In the genomic region with DNA sequence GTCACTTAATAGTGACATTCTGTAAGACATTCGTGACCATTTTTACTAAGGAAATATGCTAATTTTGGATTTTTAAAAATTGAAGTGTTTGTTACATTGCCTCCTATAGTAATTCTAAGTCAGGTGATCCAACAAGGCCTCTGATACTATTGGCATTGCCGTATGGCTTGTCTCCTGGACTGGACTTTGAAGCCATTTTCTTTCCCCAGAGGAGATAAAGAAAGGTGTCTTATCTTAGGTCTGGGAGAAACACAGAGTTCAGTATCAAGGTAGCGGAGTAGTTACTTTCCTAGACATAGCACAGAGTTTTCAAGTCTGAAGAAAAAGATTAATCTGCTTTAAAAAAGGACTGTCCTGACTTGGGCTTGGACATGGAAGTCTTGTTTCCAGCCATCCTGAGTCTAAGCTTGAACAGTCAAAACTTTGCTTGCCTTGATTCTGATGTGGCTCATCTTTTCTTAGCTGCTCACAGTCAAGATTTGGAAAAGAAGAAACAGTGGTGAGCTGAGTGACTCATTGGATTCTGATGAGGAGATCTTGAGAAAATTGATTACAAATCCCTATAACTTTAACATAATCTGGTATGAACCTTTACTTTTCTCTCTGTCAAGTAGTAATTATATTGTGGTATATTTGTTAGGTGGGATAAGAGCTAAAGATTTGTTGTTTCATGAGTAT, we compare ENCODE assay signal across 20 mouse cellular contexts. TPM values are rescaled to one million over a fixed set of nuclear protein-coding genes. Genes with fewer than 3 reads are reported as not detected.
"Had no signal": no experiment of that assay in that cellular context is flagged by ENCODE, and none has a peak within 500 bp of the region (broad histone marks: within the 10 kb centered on the region; RNA-seq: fewer than 3 reads in every experiment).

No protein-coding gene starts in this region.

- H3K9me3 ChIP-seq: midbrain, embryonic 10.5 days; midbrain, embryonic 12.5 days; neural tube, embryonic 13.5 days; neural tube, embryonic 15.5 days; stomach, embryonic 15.5 days had no signal

- H3K4me2 ChIP-seq: lung, embryonic 14.5 days; midbrain, embryonic 12.5 days; neural tube, embryonic 13.5 days; neural tube, embryonic 15.5 days; stomach, embryonic 15.5 days had no signal

- H3K4me1 ChIP-seq: midbrain, embryonic 10.5 days; midbrain, embryonic 12.5 days; neural tube, embryonic 13.5 days; neural tube, embryonic 15.5 days; stomach, embryonic 15.5 days had no signal

- H3K27ac ChIP-seq: midbrain, embryonic 10.5 days; midbrain, embryonic 12.5 days; neural tube, embryonic 13.5 days; neural tube, embryonic 15.5 days; stomach, embryonic 15.5 days; stomach, postnatal 0 days had no signal

- H3K9ac ChIP-seq: lung, embryonic 14.5 days; midbrain, embryonic 12.5 days; neural tube, embryonic 13.5 days; neural tube, embryonic 15.5 days; stomach, embryonic 15.5 days had no signal

- DNase-seq: lung, adult 18-20 months; lung, embryonic 14.5 days; lung, postnatal 10 days; lung, postnatal 4 days; midbrain, embryonic 14.5 days; retina, postnatal 1 day; right cerebral cortex, adult 18-20 months; right cerebral cortex, postnatal 25 days; right cerebral cortex, postnatal 4 days; thymus, adult 2 months; thymus, postnatal 25 days; thymus, postnatal 4 days had no signal

- H3K27me3 ChIP-seq: midbrain, embryonic 12.5 days; neural tube, embryonic 13.5 days; neural tube, embryonic 15.5 days; stomach, embryonic 15.5 days had no signal

- ATAC-seq: midbrain, embryonic 16.5 days had no signal

- H3K4me3 ChIP-seq: midbrain, embryonic 10.5 days; midbrain, embryonic 12.5 days; myocyte; neural tube, embryonic 13.5 days; neural tube, embryonic 15.5 days; stomach, embryonic 15.5 days had no signal

- H3K36me3 ChIP-seq: midbrain, embryonic 10.5 days; midbrain, embryonic 12.5 days; neural tube, embryonic 13.5 days; neural tube, embryonic 15.5 days; stomach, embryonic 15.5 days had no signal

RNA-seq across cellular contexts. Expression of a gene that starts 11.1 kb away (rescaled TPM):
- polyA plus RNA-seq: midbrain, embryonic 10.5 days had no signal
